Mouse (Mus musculus) heart, embryonic 13.5 days (tissue): ENCODE measurements around the gene Rcan2. TPM values are rescaled to one million over a fixed set of nuclear protein-coding genes. Genes with fewer than 3 reads are reported as not detected.

Source experiments
- ATAC-seq: fragments of 200-750 bp; cut with Nextera tagmentation; 2 replicates; pipeline ENCODE4 v1.8.0; 2017; ENCODE audit warnings: moderate TSS enrichment; ENCODE audit not compliant: insufficient number of reproducible peaks, low FRiP score, low TSS enrichment; ENCODE audit errors: extremely low read depth
- H3K27ac ChIP-seq: fragments of 300-500 bp; sonication (generic); replicated peaks from 2 replicates; pipeline ENCODE4 v1.5.1; 2015; ENCODE audit warnings: moderate library complexity, mild to moderate bottlenecking, inconsistent platforms
- H3K27me3 ChIP-seq: fragments of 300-500 bp; sonication (generic); replicated peaks from 2 replicates; pipeline ENCODE4 v1.6.1; 2015; ENCODE audit warnings: mild to moderate bottlenecking, inconsistent platforms
- H3K36me3 ChIP-seq: fragments of 300-500 bp; sonication (generic); 2 replicates; pipeline ENCODE4 v1.6.1; 2015; ENCODE audit warnings: mild to moderate bottlenecking, inconsistent platforms
- H3K4me1 ChIP-seq: fragments of 300-500 bp; sonication (generic); 2 replicates; pipeline ENCODE4 v1.6.1; 2015; ENCODE audit warnings: inconsistent platforms
- H3K4me2 ChIP-seq: fragments of 300-500 bp; sonication (generic); 2 replicates; pipeline ENCODE4 v1.6.1; 2015; ENCODE audit warnings: inconsistent platforms, mild to moderate bottlenecking, moderate library complexity
- H3K4me3 ChIP-seq: fragments of 300-500 bp; sonication (generic); 2 replicates; pipeline ENCODE4 v1.5.1; 2015; ENCODE audit warnings: moderate library complexity, mild to moderate bottlenecking, inconsistent platforms
- H3K9ac ChIP-seq: fragments of 300-500 bp; sonication (generic); 2 replicates; pipeline ENCODE4 v1.6.1; 2015; ENCODE audit warnings: inconsistent platforms, mild to moderate bottlenecking, moderate library complexity
- H3K9me3 ChIP-seq: fragments of 300-500 bp; sonication (generic); 2 replicates; pipeline ENCODE4 v1.6.1; 2016; ENCODE audit warnings: inconsistent platforms
- WGBS: fragments of 180-500 bp; shearing (Covaris S2); methylation state at CpG from one replicate; pipeline ENCODE4 v1.1.7; 2015; ENCODE audit warnings: mixed read lengths; 5-methylcytosine and 5-hydroxymethylcytosine counted together
- polyA plus RNA-seq: library from polyadenylated mRNA; unstranded; fragments of >200 nt; fragmentation: Nextera tagmentation; extraction: Ambion mirVana; gene quantifications from 2 replicates; pipeline ENCODE4 v1.2.1, GENCODE M21; 2015

The Rcan2 gene
- polyA plus RNA-seq, 1 experiment from 2014 or later = 43.7 TPM

DNA sequence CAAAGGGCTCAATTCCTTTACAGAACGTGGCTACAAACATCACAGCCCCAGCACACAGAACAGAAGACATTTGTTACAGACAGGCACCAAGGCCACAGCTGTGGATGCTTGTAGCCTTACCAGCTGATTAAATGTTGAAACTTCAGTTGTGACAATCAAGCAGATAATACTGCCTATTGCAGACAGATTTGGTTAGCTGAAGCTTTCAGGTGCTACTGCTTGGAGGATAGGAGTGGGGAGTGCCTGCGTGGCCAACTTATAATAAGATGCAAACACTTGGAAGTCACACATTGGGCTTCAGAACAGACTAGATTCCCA lies 276.7 kb downstream of the Rcan2 start:
- H3K4me3 ChIP-seq = no peak overlapping the region

DNA sequence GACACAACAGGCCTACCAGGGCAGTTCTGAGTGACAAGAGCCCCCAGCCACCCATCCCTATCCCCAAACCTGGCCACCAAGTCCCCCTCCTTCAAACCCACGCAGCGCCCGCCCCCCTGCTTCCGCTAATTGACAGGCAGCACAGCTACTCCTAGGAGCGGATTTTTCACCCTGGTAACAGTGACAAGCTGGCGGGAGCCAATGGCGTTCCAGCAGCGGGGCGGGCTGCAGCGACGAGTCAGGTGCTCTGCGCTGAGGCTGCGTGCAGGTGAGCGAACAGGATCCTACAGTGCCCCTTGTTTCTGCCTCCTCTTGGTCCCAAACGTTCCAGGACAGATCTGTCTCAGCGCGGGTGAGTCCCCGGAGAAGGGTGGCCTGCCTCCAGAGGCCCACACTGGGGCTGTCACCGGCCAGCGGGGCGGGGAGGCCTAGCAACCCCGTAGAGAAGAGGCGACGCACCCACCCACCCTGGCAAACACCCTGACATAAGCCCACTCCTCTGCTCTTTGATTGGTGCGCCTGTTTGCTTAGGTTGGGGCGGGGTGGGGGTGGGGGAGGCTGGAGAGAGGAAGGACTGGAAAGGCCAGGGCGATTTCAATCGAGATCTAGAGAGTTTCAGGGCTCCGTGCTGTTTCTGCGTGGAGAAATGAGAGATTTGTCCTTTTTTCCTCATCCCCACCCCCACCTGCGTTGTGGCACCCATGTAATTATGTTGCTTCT lies 277.6 kb downstream of the Rcan2 start, which contains the start of gene Enpp5:
Gene Enpp5, plus strand, starts transcription at position 183 of the 720 bp plus-strand sequence.
- H3K9ac ChIP-seq = peak within 1 kb of the TSS; percentile 91
- no peak within 1 kb of the TSS for H3K27ac ChIP-seq
- peak within 1 kb of the TSS; percentile 93 for H3K4me2 ChIP-seq
- ATAC-seq = peak; percentile 42
- peaks cover 18% of the 10 kb centered on the region for H3K36me3 ChIP-seq
- no peaks in the 10 kb centered on the region for H3K9me3 ChIP-seq
- H3K27me3 ChIP-seq = no peaks in the 10 kb centered on the region
- peak within 1 kb of the TSS; percentile 77 for H3K4me3 ChIP-seq
- under 1% methylated on average over 31 of the region's 31 CpGs for WGBS
- H3K4me1 ChIP-seq = peaks cover 7% of the 10 kb centered on the region; the same call in 1 of the 2 replicates

More for the DNA sequence above, 276.7 kb downstream of the Rcan2 start:
- Histone ChIP-seq H3K4me1 (peaks cover 7% of the 10 kb centered on the region; the same call in 1 of the 2 replicates), H3K27ac (no peak overlapping the region), H3K27me3 (no peaks in the 10 kb centered on the region), H3K9ac (no peak overlapping the region), H3K9me3 (no peaks in the 10 kb centered on the region), H3K36me3 (peaks cover 13% of the 10 kb centered on the region), H3K4me2 (no peak overlapping the region)
- 75% methylated on average over 2 of the region's 2 CpGs for WGBS
- no peak for ATAC-seq

DNA sequence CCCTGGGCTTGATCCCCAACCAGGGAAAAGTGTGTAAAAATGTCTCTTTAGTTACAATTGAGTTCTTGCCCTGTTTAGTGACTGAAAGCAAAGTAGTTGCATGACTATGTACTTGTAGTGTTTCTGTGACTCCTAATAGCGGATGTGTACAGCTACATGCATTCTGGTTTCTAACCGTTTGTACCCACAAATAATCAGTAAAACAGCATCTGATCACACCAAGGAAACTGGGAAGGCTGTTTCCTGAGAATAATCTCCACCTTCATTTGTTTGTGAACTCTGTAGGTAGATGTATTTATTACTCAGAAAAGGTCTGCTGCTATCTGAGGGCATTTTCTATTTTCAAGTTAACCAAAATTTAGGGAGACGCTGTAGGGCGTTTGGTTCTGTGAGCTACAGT lies 282.0 kb downstream of the Rcan2 start:
- H3K4me1 ChIP-seq = peaks cover 6% of the 10 kb centered on the region; the same call in 1 of the 2 replicates

DNA sequence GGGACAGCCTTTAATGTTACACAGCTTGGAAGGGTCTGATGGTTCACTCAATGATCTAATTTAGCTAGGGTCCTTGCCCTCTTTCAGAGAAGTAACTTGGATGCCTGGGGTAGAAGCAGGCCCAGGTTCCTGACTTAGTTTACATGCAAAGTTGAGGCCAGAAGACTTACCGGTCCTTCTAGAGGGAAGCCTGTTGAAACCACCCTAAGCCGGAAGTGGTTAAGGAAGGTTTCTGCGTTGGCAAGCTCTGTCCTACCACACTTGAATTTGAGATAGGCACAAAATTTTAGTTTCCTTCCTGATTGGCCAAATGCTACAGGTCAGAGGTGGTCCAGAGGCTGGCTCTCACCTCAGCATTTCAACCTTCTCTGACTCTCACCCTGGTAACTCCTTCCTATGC lies 287.1 kb downstream of the Rcan2 start:
- Histone ChIP-seq H3K4me3 (no peak overlapping the region), H3K27ac (no peak overlapping the region), H3K27me3 (no peaks in the 10 kb centered on the region; the same call in 1 of the 2 replicates), H3K4me2 (no peak overlapping the region), H3K9ac (no peak overlapping the region), H3K4me1 (no peaks in the 10 kb centered on the region), H3K36me3 (peaks cover 12% of the 10 kb centered on the region; the same call in 1 of the 2 replicates), H3K9me3 (no peaks in the 10 kb centered on the region)
- WGBS = 79% methylated on average over 3 of the region's 3 CpGs
- ATAC-seq = no peak

More for the DNA sequence above, 282.0 kb downstream of the Rcan2 start:
- WGBS = 84% methylated on average over 4 of the region's 4 CpGs
- no peak overlapping the region for H3K27ac ChIP-seq
- ATAC-seq = no peak
- peaks cover 25% of the 10 kb centered on the region for H3K36me3 ChIP-seq
- no peaks in the 10 kb centered on the region for H3K9me3 ChIP-seq
- H3K9ac ChIP-seq = no peak overlapping the region
- no peak overlapping the region for H3K4me3 ChIP-seq
- H3K4me2 ChIP-seq = no peak overlapping the region
- H3K27me3 ChIP-seq = no peaks in the 10 kb centered on the region

Other genes with a start within 250 kb of the Rcan2 start
- gene Pla2g7, start 233.3 kb upstream of the Rcan2 start, polyA plus RNA-seq = 12.5 and 13.2 TPM in 2 replicates
- 0.14 TPM in 1 of 2 replicates, not detected in the other for gene Tdrd6, start 171.1 kb upstream of the Rcan2 start, polyA plus RNA-seq
- 13.9 and 15.5 TPM in 2 replicates for gene Slc25a27, start 134.1 kb upstream of the Rcan2 start, polyA plus RNA-seq
- gene Cyp39a1, start 133.9 kb upstream of the Rcan2 start, polyA plus RNA-seq = 38.6 and 45.9 TPM in 2 replicates